Mouse (Mus musculus) lung, postnatal 0 days (tissue): ENCODE data around the gene Dapl1. TPM values are rescaled to one million over a fixed set of nuclear protein-coding genes. Genes with fewer than 3 reads are reported as not detected.

ENCODE experiments used
- ATAC-seq: fragments of 200-750 bp; cut with Nextera tagmentation; 2 replicates; pipeline ENCODE4 v1.8.0; 2017; ENCODE audit warnings: moderate library complexity
- DNase-seq: peaks from one replicate; pipeline ENCODE4 v3.0.0-alpha.2; 2016; ENCODE audit warnings: low spot score
- H3K27ac ChIP-seq: fragments of 300-500 bp; sonication (generic); 2 replicates; pipeline ENCODE4 v1.5.1; 2014; ENCODE audit warnings: antibody characterized with exemption, mild to moderate bottlenecking, low read length, mixed read lengths
- H3K27me3 ChIP-seq: fragments of 300-500 bp; sonication (generic); replicated peaks from 2 replicates; pipeline ENCODE4 v1.6.1; 2014; ENCODE audit warnings: low read length, mixed read lengths; ENCODE audit not compliant: insufficient read depth
- H3K36me3 ChIP-seq: fragments of 300-500 bp; sonication (generic); 2 replicates; pipeline ENCODE4 v1.6.1; 2014; ENCODE audit warnings: low read length, mixed read lengths; ENCODE audit not compliant: insufficient read depth
- H3K4me1 ChIP-seq: fragments of 300-500 bp; sonication (generic); 2 replicates; pipeline ENCODE4 v1.6.1; 2014; ENCODE audit warnings: antibody characterized with exemption, low read depth, low read length, mixed read lengths; ENCODE audit not compliant: insufficient read depth
- H3K4me2 ChIP-seq: fragments of 300-500 bp; sonication (generic); replicated peaks from 2 replicates; pipeline ENCODE4 v1.6.1; 2014; ENCODE audit warnings: low read depth, mild to moderate bottlenecking, low read length, moderate library complexity, mixed read lengths
- H3K4me3 ChIP-seq: fragments of 300-500 bp; sonication (generic); 2 replicates; pipeline ENCODE4 v1.5.1; 2014; ENCODE audit warnings: low read depth, low read length
- H3K9ac ChIP-seq: fragments of 300-500 bp; sonication (generic); replicated peaks from 2 replicates; pipeline ENCODE4 v1.6.1; 2014; ENCODE audit warnings: low read depth, mild to moderate bottlenecking
- H3K9me3 ChIP-seq: fragments of 300-500 bp; sonication (generic); 2 replicates; pipeline ENCODE4 v1.6.1; 2016; ENCODE audit warnings: low read length, mixed read lengths
- CTCF ChIP-seq: IDR thresholded peaks from 2 replicates; pipeline ENCODE4 v1.5.1; 2016; ENCODE audit warnings: antibody characterized with exemption, mild to moderate bottlenecking
- EP300 ChIP-seq: IDR thresholded peaks from 2 replicates; pipeline ENCODE4 v1.6.1; 2016; ENCODE audit warnings: antibody characterized with exemption, mild to moderate bottlenecking, control low read depth
- WGBS: fragments of 180-500 bp; shearing (Covaris S2); extraction: QIAGEN DNeasy Blood & Tissue Kit; methylation state at CpG from one replicate; pipeline ENCODE4 v1.1.7; 2014; 5-methylcytosine and 5-hydroxymethylcytosine counted together
- polyA plus RNA-seq: library from polyadenylated mRNA; unstranded; fragments of >200 nt; fragmentation: Nextera tagmentation; extraction: Ambion mirVana; gene quantifications from 2 replicates; pipeline ENCODE4 v1.2.1, GENCODE M21; 2015

Dapl1 gene
- polyA plus RNA-seq = 1.8 and 2.3 TPM in 2 replicates

GRCm38 (mm10) chr2:59484438-59484837 lies at the start of gene Dapl1:
Gene Dapl1, plus strand, starts transcription at chr2:59484653.
- no peak within 1 kb of the TSS for H3K4me2 ChIP-seq
- no peak for TF ChIP-seq CTCF
- no peak for TF ChIP-seq EP300
- no peak for DNase-seq
- no peak for ATAC-seq
- H3K27ac ChIP-seq = no peak within 1 kb of the TSS
- peaks cover 6% of the 10 kb centered on the region; the same call in 1 of the 2 replicates for H3K4me1 ChIP-seq
- H3K9me3 ChIP-seq = no peaks in the 10 kb centered on the region
- no peak within 1 kb of the TSS for H3K9ac ChIP-seq
- no peaks in the 10 kb centered on the region for H3K27me3 ChIP-seq
- H3K36me3 ChIP-seq = no peaks in the 10 kb centered on the region
- WGBS = 65% methylated on average over 9 of the region's 9 CpGs
- no peak within 1 kb of the TSS for H3K4me3 ChIP-seq

GRCm38 (mm10) chr2:59434820-59435219 lies 49.6 kb upstream of the Dapl1 start:
- TF ChIP-seq CTCF (no peak), EP300 (no peak)
- no peak overlapping the region for H3K9ac ChIP-seq
- H3K27me3 ChIP-seq = no peaks in the 10 kb centered on the region
- ATAC-seq (no peak), DNase-seq (no peak)
- H3K9me3 ChIP-seq = no peaks in the 10 kb centered on the region
- 86% methylated on average over 9 of the region's 9 CpGs for WGBS
- no peak overlapping the region for H3K4me3 ChIP-seq
- H3K4me2 ChIP-seq = no peak overlapping the region
- H3K36me3 ChIP-seq = no peaks in the 10 kb centered on the region
- H3K4me1 ChIP-seq = no peaks in the 10 kb centered on the region
- H3K27ac ChIP-seq = no peak overlapping the region

- H3K9ac ChIP-seq = no peak overlapping the region; the same call in 1 of the 2 replicates
Measured at GRCm38 (mm10) chr2:59437684-59438393, 46.6 kb upstream of the Dapl1 start.

GRCm38 (mm10) chr2:59438479-59438935 lies 45.9 kb upstream of the Dapl1 start:
- Histone ChIP-seq H3K4me1 (no peaks in the 10 kb centered on the region), H3K36me3 (no peaks in the 10 kb centered on the region), H3K27me3 (no peaks in the 10 kb centered on the region), H3K4me3 (peak overlapping the region; percentile 27; the same call in 1 of the 2 replicates), H3K9me3 (no peaks in the 10 kb centered on the region), H3K9ac (no peak overlapping the region; the same call in 1 of the 2 replicates), H3K27ac (peak overlapping the region; percentile 48), H3K4me2 (peak overlapping the region; percentile 50)
- ATAC-seq (peak; percentile 79), DNase-seq (peak; percentile 91)
- peak; percentile 81 for TF ChIP-seq CTCF
- peak; percentile 92 for TF ChIP-seq EP300
- 3% methylated on average over 10 of the region's 10 CpGs for WGBS

More at GRCm38 (mm10) chr2:59437684-59438393, 46.6 kb upstream of the Dapl1 start:
- Histone ChIP-seq H3K4me3 (peak overlapping the region; percentile 27; the same call in 1 of the 2 replicates), H3K27me3 (no peaks in the 10 kb centered on the region), H3K27ac (peak overlapping the region; percentile 48; the same call in 1 of the 2 replicates), H3K36me3 (no peaks in the 10 kb centered on the region), H3K4me1 (no peaks in the 10 kb centered on the region), H3K4me2 (peak overlapping the region; percentile 50), H3K9me3 (no peaks in the 10 kb centered on the region)
- 36% methylated on average over 12 of the region's 12 CpGs for WGBS
- no peak for TF ChIP-seq EP300
- TF ChIP-seq CTCF = no peak
- DNase-seq = peak; percentile 79
- peak; percentile 69 for ATAC-seq

- no peaks in the 10 kb centered on the region for H3K36me3 ChIP-seq
- ATAC-seq (no peak), DNase-seq (peak; percentile 45)
- TF ChIP-seq EP300 (no peak), CTCF (no peak)
- 77% methylated on average over 9 of the region's 9 CpGs for WGBS
- H3K9ac ChIP-seq = no peak overlapping the region
- no peaks in the 10 kb centered on the region for H3K9me3 ChIP-seq
- H3K4me2 ChIP-seq = no peak overlapping the region
- no peaks in the 10 kb centered on the region for H3K4me1 ChIP-seq
- H3K27ac ChIP-seq = no peak overlapping the region
- H3K27me3 ChIP-seq = no peaks in the 10 kb centered on the region
- no peak overlapping the region for H3K4me3 ChIP-seq
Measured at GRCm38 (mm10) chr2:59439824-59440223, 44.6 kb upstream of the Dapl1 start.

DNA sequence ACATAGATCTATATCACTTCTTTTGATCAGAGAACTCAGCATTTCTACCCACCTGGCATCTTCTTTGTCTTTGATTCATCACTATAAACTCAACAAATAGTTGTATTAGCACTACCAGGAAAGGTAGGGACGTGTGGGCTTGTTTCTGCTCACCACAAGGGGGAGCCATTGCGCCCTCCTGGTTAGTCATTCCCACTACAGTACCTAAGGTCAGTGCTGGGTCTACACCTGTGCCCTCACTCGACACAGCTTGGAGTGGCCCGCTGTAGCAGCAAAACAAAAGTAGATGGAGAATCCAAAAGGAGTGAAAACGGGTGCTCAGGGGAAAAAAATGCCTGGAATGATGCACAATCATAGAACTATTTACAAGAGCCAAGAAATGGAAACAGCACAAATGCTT lies 44.0 kb upstream of the Dapl1 start:
- Histone ChIP-seq H3K36me3 (no peaks in the 10 kb centered on the region), H3K4me3 (no peak overlapping the region), H3K9me3 (no peaks in the 10 kb centered on the region), H3K9ac (no peak overlapping the region), H3K4me1 (no peaks in the 10 kb centered on the region), H3K27me3 (no peaks in the 10 kb centered on the region), H3K27ac (no peak overlapping the region), H3K4me2 (no peak overlapping the region)
- peak; percentile 57 for ATAC-seq
- peak; percentile 68 for DNase-seq
- WGBS = 27% methylated on average over 5 of the region's 5 CpGs
- TF ChIP-seq EP300 (no peak; the same call in 1 of the 2 replicates), CTCF (peak; percentile 89)
